Mouse (Mus musculus) cerebellum, adult (tissue): ENCODE data around the gene Olfr481.

Experiments used
- ATAC-seq: cut with Nextera tagmentation; 2 replicates; pipeline ENCODE4 v1.9.2; 2017; ENCODE audit warnings: mild to moderate bottlenecking, moderate library complexity, mixed read lengths; ENCODE audit not compliant: insufficient number of reproducible peaks, low FRiP score, low TSS enrichment

The Olfr481 gene

GRCm38 (mm10) chr7:108079555-108079954, at the start of gene Olfr481:
Olfr481 (plus strand) TSS chr7:108079855.
- ATAC-seq, result no peak

- ATAC-seq, result no peak
These were observed 45.8 kb upstream of the Olfr481 start, which contains the start of gene Olfr478 for GRCm38 (mm10) chr7:108033889-108034288. Olfr478 (minus strand) TSS chr7:108033989.

GRCm38 (mm10) chr7:108050393-108050792, 29.3 kb upstream of the Olfr481 start, which contains the start of gene Olfr479:
Olfr479 (plus strand) TSS chr7:108050693.
- no peak for ATAC-seq

- no peak for ATAC-seq
These were observed 12.4 kb upstream of the Olfr481 start, which contains the start of gene Olfr480 for GRCm38 (mm10) chr7:108067246-108067645. Olfr480 (minus strand) TSS chr7:108067346.

GRCm38 (mm10) chr7:108097486-108097885, 17.8 kb downstream of the Olfr481 start, which contains the start of gene Olfr482:
Olfr482 (minus strand) TSS chr7:108097586.
- no peak for ATAC-seq

GRCm38 (mm10) chr7:108100549-108100948, 20.9 kb downstream of the Olfr481 start, which contains the start of gene Olfr483:
Olfr483 (plus strand) TSS chr7:108100849.
- ATAC-seq, result no peak

GRCm38 (mm10) chr7:108120681-108121080, 41.0 kb downstream of the Olfr481 start:
- ATAC-seq, result no peak

GRCm38 (mm10) chr7:108121416-108121815, 41.8 kb downstream of the Olfr481 start:
- ATAC-seq, result no peak

GRCm38 (mm10) chr7:108127349-108127748, 47.7 kb downstream of the Olfr481 start, which contains the start of gene Olfr484:
Olfr484 (minus strand) TSS chr7:108127449.
- ATAC-seq, result no peak
